Mouse (Mus musculus) T-helper 1 cell (primary cell): Measurements from ENCODE around the gene Myl6.

Experiments
- in situ Hi-C: fragments of 300-600 bp; cut with MboI, MseI; formaldehyde crosslinking; loops from one replicate; pipeline ENCODE4 v1.15.1; 2025; ENCODE audit warnings: high pct_unique_total_duplicates

Myl6 gene

GRCm38 (mm10) chr10:128489785-128490184 is 4.2 kb downstream of the Myl6 start:
- in situ Hi-C loops = no loop called here

- in situ Hi-C loops = no loop called here
These were observed 4.6 kb downstream of the Myl6 start for GRCm38 (mm10) chr10:128489380-128489779.

- in situ Hi-C loops = no loop called here
These were observed 5.2 kb downstream of the Myl6 start for GRCm38 (mm10) chr10:128488776-128489175.

- in situ Hi-C loops = no loop called here
These were observed 5.9 kb downstream of the Myl6 start for GRCm38 (mm10) chr10:128487861-128488712.

- in situ Hi-C loops = no loop called here
These were observed 7.6 kb downstream of the Myl6 start for GRCm38 (mm10) chr10:128486370-128486769.

GRCm38 (mm10) chr10:128474366-128474765 is 19.6 kb downstream of the Myl6 start:
- in situ Hi-C loops = no loop called here

DNA sequence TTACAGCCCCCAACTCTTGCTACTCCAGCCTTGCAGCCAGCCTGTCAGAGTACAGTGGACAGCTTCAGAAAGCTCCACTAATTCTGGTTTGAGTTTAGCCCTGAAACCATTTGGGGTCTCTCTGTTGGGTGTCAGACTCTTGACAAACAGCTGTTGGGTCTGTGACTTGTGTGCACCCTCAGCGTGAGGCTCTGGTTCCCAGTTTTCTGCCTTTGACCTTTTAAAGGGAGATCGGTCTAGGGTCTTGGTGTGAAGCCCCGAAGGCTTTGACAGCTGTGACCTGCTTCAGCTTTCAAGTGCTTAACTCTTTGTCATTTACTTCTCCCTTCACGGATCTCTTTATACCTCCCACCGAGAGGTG is 33.7 kb downstream of the Myl6 start:
- in situ Hi-C loops = no loop called here

DNA sequence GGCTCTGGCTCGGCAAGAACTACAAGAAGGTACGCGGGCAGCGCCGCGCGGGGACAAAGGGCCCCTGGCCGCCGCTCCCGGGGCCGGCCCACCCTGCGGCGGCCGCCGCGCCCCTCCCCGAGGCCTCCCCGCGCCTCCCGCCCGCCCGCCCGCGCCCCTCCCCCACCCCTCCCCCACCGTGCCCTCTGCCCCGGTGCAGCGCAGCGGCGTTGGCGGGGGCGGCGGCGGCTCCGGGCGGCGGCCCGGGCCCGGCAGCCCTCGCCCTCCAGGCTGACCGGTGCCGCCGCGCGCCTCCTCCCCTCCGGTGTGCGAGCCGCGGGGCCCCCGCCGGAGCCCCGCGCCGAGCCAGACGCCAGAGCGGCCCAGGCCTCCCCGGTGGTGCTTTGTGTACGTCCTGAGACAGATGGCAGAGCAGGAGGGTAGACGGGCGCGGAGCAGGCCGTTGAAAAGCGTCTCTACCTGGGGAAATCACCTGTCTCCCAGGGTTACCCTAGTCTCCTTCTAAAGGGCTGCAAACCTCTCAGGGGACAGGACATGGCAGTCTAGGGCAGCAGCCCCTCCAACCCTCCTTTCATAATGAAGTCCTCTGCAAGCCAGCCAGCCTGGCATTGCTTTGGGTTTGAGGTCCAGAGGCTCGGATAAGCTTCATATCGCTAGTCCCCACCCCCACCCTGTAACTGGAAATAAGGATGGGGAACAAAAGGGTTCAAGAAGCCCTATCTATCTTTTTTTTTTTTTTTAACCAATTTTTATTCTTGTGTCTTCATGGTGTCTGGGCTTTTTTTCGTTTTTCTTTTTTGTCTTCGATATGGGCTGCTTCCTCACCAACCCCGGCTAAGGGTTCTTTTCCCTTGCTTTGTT is 34.3 kb downstream of the Myl6 start:
- in situ Hi-C loops = no loop called here

DNA sequence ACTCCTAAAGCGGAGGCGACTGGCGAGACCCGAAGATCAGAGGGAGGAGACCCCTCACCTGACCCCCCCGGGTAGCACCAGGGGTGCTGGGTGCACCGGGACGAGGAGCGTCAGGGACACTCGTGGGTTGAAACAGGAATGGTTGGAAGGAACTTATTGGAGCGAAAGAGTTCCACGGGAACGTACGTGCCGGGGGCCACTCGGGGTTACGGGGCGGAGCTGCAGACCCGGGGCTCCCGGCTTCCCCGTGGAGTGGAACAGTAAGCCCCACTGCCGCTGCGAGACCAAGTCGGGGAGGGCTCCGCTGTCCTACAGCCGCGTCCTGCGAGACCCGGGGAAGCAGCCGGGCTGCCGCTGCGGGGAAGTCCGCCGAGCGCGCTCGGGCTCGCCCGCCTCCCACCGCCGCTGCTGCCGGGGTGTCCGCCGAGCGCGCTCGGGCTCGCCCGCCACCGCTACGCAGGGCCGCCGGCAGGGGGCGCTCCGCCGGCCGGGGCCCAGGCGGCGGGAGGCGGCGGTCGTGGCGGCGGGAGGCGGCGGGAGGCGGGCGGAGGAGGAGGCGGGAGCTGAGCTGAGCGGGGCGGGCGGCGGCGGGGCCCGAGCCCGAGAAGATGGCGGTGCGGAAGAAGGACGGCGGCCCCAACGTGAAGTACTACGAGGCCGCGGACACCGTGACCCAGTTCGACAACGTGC is 35.1 kb downstream of the Myl6 start, which contains the start of gene Smarcc2:
Smarcc2 (plus strand) TSS at position 530 of the 690 bp plus-strand sequence.
- in situ Hi-C loops = no loop called here

- in situ Hi-C loops = no loop called here
These were observed 35.6 kb downstream of the Myl6 start for GRCm38 (mm10) chr10:128458348-128458718.

DNA sequence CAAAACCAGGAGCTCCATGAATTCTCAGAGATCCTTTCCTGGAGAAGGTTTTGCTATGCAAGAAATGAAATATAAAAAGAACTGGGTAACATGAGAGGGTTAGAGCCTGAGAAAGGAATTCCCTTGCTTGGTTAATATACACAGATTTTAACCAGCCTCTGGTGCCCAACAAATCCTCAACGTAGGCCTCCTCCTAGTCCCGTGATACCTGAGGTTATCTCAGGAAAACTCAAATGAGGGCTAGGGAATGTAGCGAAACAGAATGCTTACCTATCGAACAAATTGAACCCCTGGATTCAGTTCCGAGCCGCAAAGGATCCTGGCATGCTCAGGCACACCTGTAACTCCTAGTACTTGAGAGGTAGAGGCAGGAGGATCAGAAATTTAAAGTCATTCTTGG is 36.3 kb downstream of the Myl6 start:
- in situ Hi-C loops = no loop called here

DNA sequence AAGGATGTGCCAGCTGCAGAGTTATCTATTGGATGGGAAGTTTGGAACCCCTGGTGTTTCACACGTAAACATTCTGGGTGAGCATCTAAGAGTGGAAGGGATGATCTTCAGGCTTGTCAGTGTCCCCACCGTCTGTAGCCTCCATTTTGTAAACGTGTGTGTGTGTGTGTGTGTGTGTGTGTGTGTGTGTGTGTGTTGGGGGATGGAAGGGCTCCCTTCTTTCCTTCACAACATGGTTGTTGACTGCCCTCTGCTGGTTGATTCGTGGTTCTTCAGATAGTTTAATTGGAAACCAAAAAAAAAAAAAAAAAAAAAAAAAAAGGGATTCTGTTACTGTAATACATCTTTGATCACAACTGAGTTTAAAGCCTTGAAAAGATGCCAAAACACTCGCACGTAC is 38.7 kb downstream of the Myl6 start:
- in situ Hi-C loops = no loop called here

GRCm38 (mm10) chr10:128454471-128454870 is 39.5 kb downstream of the Myl6 start:
- in situ Hi-C loops = no loop called here

GRCm38 (mm10) chr10:128451014-128451413 is 42.9 kb downstream of the Myl6 start:
- in situ Hi-C loops = no loop called here

DNA sequence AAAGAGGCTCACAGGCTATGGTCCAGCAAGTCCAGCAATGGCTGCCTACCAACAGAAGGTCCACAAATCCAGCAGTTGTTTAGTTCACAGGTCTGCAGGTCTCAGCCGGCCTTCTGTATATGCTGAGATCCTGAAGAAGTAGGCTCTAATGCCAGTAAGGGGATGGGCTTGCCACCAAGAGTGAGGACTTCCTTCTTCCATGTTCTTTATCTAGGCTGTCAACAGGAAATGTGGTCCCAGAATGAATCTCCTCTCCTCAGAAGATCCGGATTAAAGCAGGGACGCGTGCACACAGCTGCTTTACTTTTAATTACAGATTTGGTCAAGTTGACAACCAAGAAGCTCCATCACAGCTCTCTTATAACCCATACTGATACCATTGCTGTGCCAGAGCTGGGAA is 48.5 kb downstream of the Myl6 start:
- in situ Hi-C loops = no loop called here

DNA sequence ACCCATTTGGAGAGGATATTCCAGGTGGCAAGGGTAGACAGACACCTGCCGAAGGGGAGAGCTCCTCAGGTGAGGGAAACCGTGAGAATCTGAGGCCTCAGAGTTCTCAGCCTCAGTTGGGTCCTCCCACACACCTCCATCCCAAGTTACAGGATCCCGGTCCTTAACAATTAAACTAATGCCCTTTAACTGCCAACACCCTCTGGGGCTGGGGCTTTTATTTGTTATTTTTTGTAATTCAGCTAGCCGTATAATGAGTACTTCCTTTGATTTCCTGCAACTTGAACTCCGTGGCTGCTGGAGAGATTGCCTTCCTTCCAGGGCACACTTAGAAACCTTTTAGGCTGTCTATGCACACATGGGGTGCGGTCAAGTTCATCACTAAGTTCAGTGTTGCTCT is 49.6 kb downstream of the Myl6 start:
- in situ Hi-C loops = no loop called here

- in situ Hi-C loops = no loop called here
These were observed 51.2 kb downstream of the Myl6 start for GRCm38 (mm10) chr10:128442718-128443117.

- in situ Hi-C loops = no loop called here
These were observed 52.4 kb downstream of the Myl6 start for GRCm38 (mm10) chr10:128441324-128442119.
